Mouse (Mus musculus): ENCODE measurements around the gene Morn1. TPM values are rescaled to one million over a fixed set of nuclear protein-coding genes. Genes with fewer than 3 reads are reported as not detected.

Gene Morn1
- polyA plus RNA-seq, 1 experiment from 2014 or later, result 6.0 TPM

GRCm38 (mm10) chr4:155150276-155151113, 64.1 kb downstream of the Morn1 start:
- H3K4me3 ChIP-seq, result peak overlapping the region; percentile 57
- no peaks in the 10 kb centered on the region for H3K9me3 ChIP-seq
- H3K4me1 ChIP-seq (replicated peaks), result peaks cover 73% of the 10 kb centered on the region
- H3K27me3 ChIP-seq (ENCODE audit: insufficient read depth, poor library complexity, severe bottlenecking), result peaks cover 20% of the 10 kb centered on the region
- H3K27ac ChIP-seq, result peak overlapping the region; percentile 89
- WGBS, result 6% methylated on average over 73 of the region's 73 CpGs
- peak; percentile 74 for DNase-seq (ENCODE audit: low spot score)
- H3K36me3 ChIP-seq, result peaks cover 24% of the 10 kb centered on the region

DNA sequence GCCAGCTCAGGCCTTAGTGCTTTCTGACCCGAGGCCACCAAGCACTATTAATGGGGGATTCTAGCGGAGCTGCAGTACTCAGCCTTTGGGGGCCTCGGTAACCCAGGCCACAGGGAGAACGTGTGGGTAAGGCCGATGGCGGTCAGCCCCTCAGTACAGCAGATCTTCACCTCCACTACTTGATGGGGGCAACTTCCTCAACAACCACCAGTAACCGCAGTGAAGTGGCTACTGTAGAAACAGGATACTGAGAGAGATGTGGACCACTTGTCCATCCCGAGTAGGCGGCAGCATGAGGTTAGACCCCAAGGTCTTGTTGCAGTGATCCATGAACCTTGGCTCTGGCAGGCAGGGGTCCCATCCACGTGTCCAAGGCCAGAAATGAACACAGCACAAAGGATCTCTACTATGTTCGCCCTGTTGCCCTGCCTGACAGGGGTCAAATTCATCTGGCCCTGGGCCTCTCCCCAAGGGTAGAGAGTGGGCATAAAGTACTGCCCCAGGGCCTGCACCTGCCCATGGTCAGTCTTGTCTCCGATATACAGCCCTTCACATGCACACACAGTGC, 64.9 kb downstream of the Morn1 start:
- H3K4me1 ChIP-seq (replicated peaks), result peaks cover 68% of the 10 kb centered on the region
- peak overlapping the region; percentile 89 for H3K27ac ChIP-seq
- no peaks in the 10 kb centered on the region for H3K9me3 ChIP-seq

GRCm38 (mm10) chr4:155151845-155152244, 65.5 kb downstream of the Morn1 start:
- WGBS, result 78% methylated on average over 4 of the region's 4 CpGs
- Histone ChIP-seq H3K36me3 (peaks cover 37% of the 10 kb centered on the region), H3K4me1 (replicated peaks) (peaks cover 65% of the 10 kb centered on the region), H3K4me3 (no peak overlapping the region), H3K27ac (peak overlapping the region; percentile 53), H3K27me3 (ENCODE audit: insufficient read depth, poor library complexity, severe bottlenecking) (peaks cover 20% of the 10 kb centered on the region), H3K9me3 (no peaks in the 10 kb centered on the region)
- no peak for DNase-seq (ENCODE audit: low spot score)

More for the DNA sequence above, 64.9 kb downstream of the Morn1 start:
- H3K27me3 ChIP-seq (ENCODE audit: insufficient read depth, poor library complexity, severe bottlenecking), result peaks cover 20% of the 10 kb centered on the region
- 49% methylated on average over 12 of the region's 12 CpGs for WGBS
- DNase-seq (ENCODE audit: low spot score), result no peak
- peak overlapping the region; percentile 57 for H3K4me3 ChIP-seq
- H3K36me3 ChIP-seq, result peaks cover 32% of the 10 kb centered on the region

- DNase-seq (ENCODE audit: low spot score), result no peak
- H3K4me3 ChIP-seq, result no peak overlapping the region
- H3K4me1 ChIP-seq (replicated peaks), result peaks cover 70% of the 10 kb centered on the region
- no peak overlapping the region; the same call in 1 of the 2 replicates for H3K27ac ChIP-seq
- 95% methylated on average over 6 of the region's 6 CpGs for WGBS
- no peaks in the 10 kb centered on the region for H3K9me3 ChIP-seq
- peaks cover 20% of the 10 kb centered on the region for H3K27me3 ChIP-seq (ENCODE audit: insufficient read depth, poor library complexity, severe bottlenecking)
- peaks cover 44% of the 10 kb centered on the region for H3K36me3 ChIP-seq
Measured at GRCm38 (mm10) chr4:155152476-155152875, 66.1 kb downstream of the Morn1 start.

DNA sequence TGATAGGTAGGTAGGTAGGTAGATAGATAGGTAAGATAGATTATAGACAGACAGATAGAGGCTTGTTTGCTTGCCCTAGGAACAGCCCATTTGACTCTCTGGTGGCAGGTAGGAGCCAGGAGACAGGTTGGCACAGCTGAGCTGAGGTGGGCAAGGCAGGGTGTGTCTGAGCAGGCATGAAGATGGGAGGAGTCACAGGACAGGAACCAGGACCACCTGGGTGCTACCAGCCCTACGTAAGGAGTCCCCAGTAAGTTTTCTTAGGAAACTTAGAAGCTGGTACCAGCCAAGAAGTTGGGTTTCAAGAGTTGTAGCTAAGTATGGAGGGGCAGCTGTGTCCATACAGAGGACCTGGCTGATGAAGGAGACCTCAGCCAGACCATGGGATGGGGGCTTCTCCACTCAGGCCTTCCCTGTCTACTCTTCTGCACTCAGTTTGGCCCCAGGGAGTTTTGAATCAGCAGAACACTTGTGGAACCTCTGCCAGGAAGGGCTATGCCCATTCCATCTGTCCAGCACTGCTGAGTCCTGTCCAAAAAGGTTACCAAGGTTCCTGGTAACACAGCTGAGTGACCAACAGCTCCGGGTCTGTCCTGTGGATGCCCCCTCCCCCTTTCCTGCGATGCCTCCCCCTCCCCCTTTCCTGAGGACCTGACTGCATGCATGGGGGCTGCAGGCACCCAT, 67.2 kb downstream of the Morn1 start:
- no peak overlapping the region for H3K27ac ChIP-seq
- H3K36me3 ChIP-seq, result peaks cover 54% of the 10 kb centered on the region
- 90% methylated on average over 3 of the region's 3 CpGs for WGBS
- peaks cover 20% of the 10 kb centered on the region for H3K27me3 ChIP-seq (ENCODE audit: insufficient read depth, poor library complexity, severe bottlenecking)
- H3K4me3 ChIP-seq, result no peak overlapping the region
- peaks cover 68% of the 10 kb centered on the region for H3K4me1 ChIP-seq (replicated peaks)
- no peaks in the 10 kb centered on the region for H3K9me3 ChIP-seq
- DNase-seq (ENCODE audit: low spot score), result no peak

DNA sequence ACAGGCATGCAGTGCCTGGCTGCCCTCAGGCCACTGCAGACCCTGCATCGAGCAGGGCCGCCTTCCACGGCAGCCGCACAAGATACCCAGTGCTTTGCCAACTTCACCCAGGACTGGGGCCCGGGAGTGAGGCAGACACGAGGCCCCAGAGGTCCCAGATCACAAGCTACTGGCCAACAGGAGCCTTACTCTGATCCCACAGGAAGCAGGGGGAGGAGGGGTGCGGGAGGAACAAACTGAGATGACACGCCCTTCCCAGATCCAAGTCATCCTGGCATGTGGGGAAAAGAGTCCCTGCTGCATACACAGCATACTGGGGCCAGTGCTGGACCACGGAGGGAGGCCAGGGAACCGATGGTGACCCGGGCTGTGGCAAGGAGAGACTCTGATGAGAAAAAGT, 68.6 kb downstream of the Morn1 start:
- Histone ChIP-seq H3K4me1 (replicated peaks) (peaks cover 54% of the 10 kb centered on the region), H3K27me3 (ENCODE audit: insufficient read depth, poor library complexity, severe bottlenecking) (peaks cover 8% of the 10 kb centered on the region; the same call in 1 of the 2 replicates), H3K27ac (no peak overlapping the region), H3K9me3 (no peaks in the 10 kb centered on the region), H3K36me3 (peaks cover 69% of the 10 kb centered on the region), H3K4me3 (no peak overlapping the region)
- 79% methylated on average over 11 of the region's 11 CpGs for WGBS
- DNase-seq (ENCODE audit: low spot score), result no peak

GRCm38 (mm10) chr4:155156734-155157133, 70.4 kb downstream of the Morn1 start:
- no peak for DNase-seq (ENCODE audit: low spot score)
- peaks cover 77% of the 10 kb centered on the region for H3K36me3 ChIP-seq

DNA sequence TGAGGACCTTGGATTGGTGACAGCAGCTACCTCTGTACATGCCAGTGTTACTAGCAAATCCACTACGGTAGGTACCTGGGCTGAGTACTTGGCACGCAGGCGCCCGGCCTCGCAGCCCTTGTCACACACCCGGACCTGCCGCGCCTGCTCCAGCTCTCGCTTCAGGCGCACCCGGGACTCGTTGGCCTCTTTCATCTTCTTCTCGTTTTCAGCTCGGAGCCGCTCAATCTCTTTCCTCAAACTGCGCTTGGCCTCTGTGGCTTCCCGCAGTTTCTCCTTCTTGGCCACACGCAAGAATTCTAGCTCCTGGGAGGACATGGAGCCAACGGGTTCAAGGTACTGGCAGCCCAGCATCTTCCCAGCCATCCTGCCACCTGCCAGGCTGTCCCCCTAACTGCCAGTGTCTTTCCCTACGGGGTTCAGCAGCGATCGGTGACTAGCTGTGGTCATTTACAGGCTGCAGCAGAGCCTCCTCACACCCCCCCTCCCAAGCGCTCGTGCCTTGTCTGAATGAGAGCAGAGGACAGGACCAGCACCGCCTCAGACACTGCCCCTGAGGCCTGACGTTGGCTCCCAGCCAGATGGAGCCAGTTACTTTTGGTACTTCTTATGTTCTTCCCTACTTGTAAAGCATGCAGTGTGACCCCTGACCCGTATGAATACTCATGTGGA, 71.6 kb downstream of the Morn1 start:
- H3K36me3 ChIP-seq, result peaks cover 74% of the 10 kb centered on the region
- DNase-seq (ENCODE audit: low spot score), result no peak
- H3K27ac ChIP-seq, result no peak overlapping the region
- WGBS, result 90% methylated on average over 27 of the region's 27 CpGs
- H3K9me3 ChIP-seq, result no peaks in the 10 kb centered on the region
- no peak overlapping the region for H3K4me3 ChIP-seq
- H3K27me3 ChIP-seq (ENCODE audit: insufficient read depth, poor library complexity, severe bottlenecking), result no peaks in the 10 kb centered on the region
- peaks cover 50% of the 10 kb centered on the region for H3K4me1 ChIP-seq (replicated peaks)

More at GRCm38 (mm10) chr4:155156734-155157133, 70.4 kb downstream of the Morn1 start:
- Histone ChIP-seq H3K4me1 (replicated peaks) (peaks cover 50% of the 10 kb centered on the region), H3K27me3 (ENCODE audit: insufficient read depth, poor library complexity, severe bottlenecking) (no peaks in the 10 kb centered on the region; the same call in 1 of the 2 replicates), H3K9me3 (no peaks in the 10 kb centered on the region), H3K27ac (no peak overlapping the region), H3K4me3 (no peak overlapping the region)
- 97% methylated on average over 17 of the region's 17 CpGs for WGBS

DNA sequence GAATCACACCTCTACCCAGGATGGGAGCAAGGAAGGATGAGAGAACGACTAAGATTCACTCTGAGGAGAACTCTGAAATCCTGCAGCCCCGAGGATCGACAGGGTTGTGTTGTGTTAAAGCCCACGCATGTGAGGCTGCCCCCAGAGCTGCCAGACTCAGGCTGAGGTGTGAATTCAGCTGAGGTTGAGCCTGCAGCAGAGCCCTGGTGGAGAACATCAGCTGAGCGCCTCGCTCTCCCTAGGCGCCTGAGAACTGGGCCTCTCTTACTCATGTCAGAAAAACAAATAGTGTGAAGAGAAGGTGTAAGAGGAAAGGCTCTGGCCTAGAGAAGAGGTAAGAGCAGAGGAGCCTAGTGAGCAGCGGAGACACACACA, 72.2 kb downstream of the Morn1 start:
- 83% methylated on average over 8 of the region's 8 CpGs for WGBS
- Histone ChIP-seq H3K27ac (no peak overlapping the region), H3K4me3 (no peak overlapping the region), H3K4me1 (replicated peaks) (peaks cover 55% of the 10 kb centered on the region), H3K36me3 (peaks cover 72% of the 10 kb centered on the region), H3K27me3 (ENCODE audit: insufficient read depth, poor library complexity, severe bottlenecking) (no peaks in the 10 kb centered on the region), H3K9me3 (no peaks in the 10 kb centered on the region)
- DNase-seq (ENCODE audit: low spot score), result no peak

DNA sequence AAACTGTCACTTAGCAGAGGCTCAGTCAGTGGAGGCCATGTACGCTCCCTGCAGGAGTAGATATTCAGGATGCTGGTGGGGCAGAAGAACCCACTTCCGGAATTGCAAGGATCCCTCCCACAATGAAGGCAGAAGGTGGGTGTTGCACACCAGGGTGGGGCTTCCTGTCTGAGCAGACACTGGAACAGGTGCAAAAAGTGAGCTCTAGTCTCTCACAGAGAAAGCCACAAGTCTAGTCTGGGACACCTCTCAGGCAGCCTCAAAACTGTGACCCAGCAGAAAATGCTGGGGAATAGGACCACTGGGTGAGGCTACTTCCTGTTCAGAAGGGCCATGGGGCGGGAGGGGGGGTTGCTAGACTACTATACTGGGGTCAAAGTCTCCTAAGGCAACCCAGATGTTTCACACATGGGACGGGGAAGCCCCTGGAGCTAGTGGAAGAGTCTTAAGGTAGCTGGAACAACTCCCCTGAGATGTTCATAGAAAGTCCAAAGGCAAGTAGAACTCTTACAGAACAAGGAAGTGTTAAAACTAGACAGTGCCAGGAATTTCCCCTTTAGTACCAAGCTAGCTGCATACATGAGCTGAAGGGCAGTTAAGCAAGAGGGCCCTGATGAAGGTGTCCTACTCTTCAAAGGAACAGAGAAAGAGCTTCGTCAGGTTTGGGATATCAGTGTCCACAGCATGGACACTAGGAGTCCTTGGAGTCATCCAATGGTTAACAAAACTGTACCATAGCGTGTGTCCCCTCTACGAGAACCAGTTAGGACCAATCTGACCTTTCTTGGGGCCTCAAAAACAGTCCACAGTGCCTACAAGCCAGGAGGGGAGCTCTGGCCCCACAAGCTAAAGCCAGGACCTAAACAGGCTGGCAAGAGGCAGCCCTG, 76.3 kb downstream of the Morn1 start:
- DNase-seq (ENCODE audit: low spot score), result no peak
- no peaks in the 10 kb centered on the region for H3K27me3 ChIP-seq (ENCODE audit: insufficient read depth, poor library complexity, severe bottlenecking)
- H3K36me3 ChIP-seq, result peaks cover 48% of the 10 kb centered on the region
- WGBS, result 78% methylated on average over 7 of the region's 7 CpGs
- peak overlapping the region; percentile 57 for H3K27ac ChIP-seq
- no peak overlapping the region for H3K4me3 ChIP-seq
- H3K4me1 ChIP-seq (replicated peaks), result peaks cover 50% of the 10 kb centered on the region
- H3K9me3 ChIP-seq, result 0 out of 2 replicates have a peak, but pooled peaks cover 5% of the 10 kb centered on the region

- no peak overlapping the region for H3K4me3 ChIP-seq
- DNase-seq (ENCODE audit: low spot score), result no peak
- peak overlapping the region; percentile 57 for H3K27ac ChIP-seq
- peaks cover 44% of the 10 kb centered on the region for H3K36me3 ChIP-seq
- H3K9me3 ChIP-seq, result 0 out of 2 replicates have a peak, but pooled peaks cover 5% of the 10 kb centered on the region
- peaks cover 54% of the 10 kb centered on the region for H3K4me1 ChIP-seq (replicated peaks)
- no peaks in the 10 kb centered on the region for H3K27me3 ChIP-seq (ENCODE audit: insufficient read depth, poor library complexity, severe bottlenecking)
- 51% methylated on average over 4 of the region's 4 CpGs for WGBS
Measured at GRCm38 (mm10) chr4:155163320-155163651, 76.9 kb downstream of the Morn1 start.

- Histone ChIP-seq H3K9me3 (0 out of 2 replicates have a peak, but pooled peaks cover 5% of the 10 kb centered on the region), H3K4me1 (replicated peaks) (peaks cover 56% of the 10 kb centered on the region), H3K27me3 (ENCODE audit: insufficient read depth, poor library complexity, severe bottlenecking) (no peaks in the 10 kb centered on the region), H3K27ac (peak overlapping the region; percentile 57), H3K36me3 (peaks cover 40% of the 10 kb centered on the region), H3K4me3 (no peak overlapping the region)
- no peak for DNase-seq (ENCODE audit: low spot score)
- WGBS, result 54% methylated on average over 8 of the region's 8 CpGs
Measured at GRCm38 (mm10) chr4:155163685-155164084, 77.3 kb downstream of the Morn1 start.

Data from hindbrain, embryonic 10.5 days (tissue).